Mouse (Mus musculus) lung, adult 2 months (tissue): ENCODE data around the gene Snrpd3.

Experiments
- CTCF ChIP-seq: fragments of 200-500 bp; IDR thresholded peaks from 2 replicates; pipeline ENCODE4 v1.5.1; 2011; ENCODE audit warnings: mild to moderate bottlenecking, low read length, control low read depth; ENCODE audit not compliant: insufficient read depth
- POLR2A ChIP-seq: fragments of 200-500 bp; IDR thresholded peaks from 2 replicates; pipeline ENCODE4 v1.6.1; 2011; ENCODE audit warnings: low read depth, mild to moderate bottlenecking, control low read depth, low read length, borderline replicate concordance; ENCODE audit errors: extremely low read depth

- no peak for TF ChIP-seq CTCF
- no peak for TF ChIP-seq POLR2A
Observed at GRCm38 (mm10) chr10:75558515-75558914, 41.2 kb downstream of the Snrpd3 start.
